Mouse (Mus musculus) kidney, adult 11 months (tissue): ENCODE results near the gene Lim2.
"Not testable (repeated sequence)": the region's sequence is repeated elsewhere in the genome, so short reads cannot be mapped to it uniquely, and the experiment has no call there.

Experiments
- DNase-seq: peaks from one replicate; pipeline ENCODE4 v3.0.0; 2022

The Lim2 gene

DNA sequence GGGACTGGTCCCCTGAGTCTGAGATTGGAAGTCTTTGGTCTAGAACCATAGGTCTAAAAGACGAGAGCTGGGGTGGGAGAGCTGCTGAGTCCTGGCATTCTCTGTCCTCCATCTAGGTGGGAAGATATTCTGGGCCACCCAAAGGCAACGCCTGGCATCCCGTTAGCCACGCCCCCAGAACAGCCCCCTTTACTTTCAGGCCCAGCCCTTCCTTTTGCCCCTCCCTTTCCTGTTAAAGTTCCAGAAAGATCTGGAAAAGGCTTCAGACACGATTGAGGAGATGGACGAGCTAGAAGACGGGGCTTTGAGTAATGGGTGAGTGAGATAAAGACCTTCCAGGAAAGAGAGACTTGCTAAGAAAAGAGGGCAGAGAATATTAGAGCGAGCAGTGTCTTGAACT, at the start of gene Lim2:
Gene Lim2, plus strand, starts transcription at position 265 of the 400 bp plus-strand sequence.
- no peak for DNase-seq

DNA sequence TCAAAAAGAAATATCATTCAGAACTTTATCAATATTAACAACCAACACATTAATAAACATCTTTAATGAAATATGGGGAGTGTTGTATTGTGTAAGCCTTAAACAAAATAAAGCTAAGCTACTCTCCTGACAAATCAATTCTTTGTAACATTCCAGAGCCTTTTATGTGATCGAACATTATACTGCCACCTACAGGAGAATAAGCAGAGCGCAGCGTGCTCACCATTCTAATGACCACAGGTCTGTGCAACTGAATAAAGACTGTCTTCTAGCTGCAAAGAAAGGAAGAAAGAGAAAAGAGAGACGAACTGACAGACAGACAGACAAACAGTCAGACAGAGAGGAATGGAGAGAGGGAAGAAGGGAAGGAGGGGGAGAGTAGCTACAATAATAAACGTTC, 49.2 kb upstream of the Lim2 start:
- DNase-seq: peak; percentile 14

DNA sequence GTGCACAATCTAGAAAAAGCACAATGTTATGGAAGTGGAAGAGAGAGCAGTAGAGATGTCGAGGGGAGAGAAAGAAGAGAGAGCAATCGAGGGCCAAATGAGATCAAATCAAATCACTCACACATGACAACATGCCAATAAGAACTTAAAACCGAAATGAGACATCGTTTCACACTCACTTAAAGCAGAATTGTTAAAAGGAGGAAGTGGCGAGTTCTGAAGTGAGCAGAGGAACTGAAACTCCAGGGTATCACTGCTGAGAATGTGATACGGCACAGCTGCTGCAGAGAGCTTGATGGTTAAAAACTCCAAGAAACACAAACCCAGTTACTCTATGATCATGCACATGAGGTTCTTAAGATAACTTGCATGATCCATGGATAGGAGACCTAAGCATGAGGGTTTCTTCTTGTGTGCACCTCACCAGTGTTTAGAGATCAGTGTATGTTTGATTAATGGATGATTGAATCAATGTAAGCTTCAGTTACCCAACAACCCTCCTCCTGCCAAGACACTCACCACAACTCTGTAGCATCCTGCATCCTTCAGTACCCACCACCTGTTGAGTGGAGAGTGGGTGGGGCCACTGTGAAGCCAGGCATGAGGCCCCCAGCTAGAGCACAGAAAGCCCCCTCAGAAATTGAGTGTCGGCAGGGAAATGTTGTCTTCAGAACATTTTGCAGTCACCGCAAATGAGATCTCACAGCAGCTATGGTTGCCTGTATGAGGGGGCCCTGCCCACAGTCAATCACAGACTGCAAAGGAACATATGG, 34.9 kb upstream of the Lim2 start:
- DNase-seq: no peak

DNA sequence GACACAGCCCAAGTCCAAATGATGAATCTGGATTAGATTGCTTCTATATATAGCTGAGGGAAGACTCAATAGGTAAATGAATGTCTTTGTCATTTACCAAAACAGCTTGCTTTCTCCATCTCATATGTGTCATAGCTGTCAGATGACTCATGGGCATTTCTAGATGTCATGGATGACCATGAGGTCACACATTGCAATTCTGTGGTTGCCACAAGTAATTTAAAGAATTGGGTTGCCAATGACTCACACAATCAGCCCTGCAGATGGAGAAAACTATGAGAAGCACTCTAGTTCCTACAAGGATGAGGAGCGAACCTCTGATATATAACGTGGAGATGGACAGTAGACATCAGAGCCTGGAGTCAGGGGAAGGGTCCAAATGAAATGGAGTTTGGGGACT, 28.0 kb upstream of the Lim2 start:
- DNase-seq: no peak

DNA sequence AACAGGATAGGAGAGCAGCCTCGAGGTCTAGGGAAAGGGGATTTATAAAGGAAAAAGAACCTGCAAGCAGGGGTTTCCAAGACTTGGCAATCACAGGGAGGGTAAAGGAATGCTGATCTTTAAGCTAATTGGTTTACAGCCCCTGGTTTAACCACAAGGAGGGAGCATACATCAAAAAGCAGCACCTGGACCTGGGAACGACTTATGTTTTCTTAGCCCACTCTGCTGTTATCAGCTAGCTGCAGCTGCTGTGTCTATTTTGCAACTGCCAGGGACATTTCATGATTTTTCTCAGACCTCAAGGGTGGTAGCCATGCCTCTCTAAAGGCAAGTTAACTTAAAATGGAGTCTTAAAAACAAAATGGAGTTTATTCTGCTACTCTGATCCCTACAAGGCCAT, 24.8 kb upstream of the Lim2 start:
- DNase-seq: no peak

DNA sequence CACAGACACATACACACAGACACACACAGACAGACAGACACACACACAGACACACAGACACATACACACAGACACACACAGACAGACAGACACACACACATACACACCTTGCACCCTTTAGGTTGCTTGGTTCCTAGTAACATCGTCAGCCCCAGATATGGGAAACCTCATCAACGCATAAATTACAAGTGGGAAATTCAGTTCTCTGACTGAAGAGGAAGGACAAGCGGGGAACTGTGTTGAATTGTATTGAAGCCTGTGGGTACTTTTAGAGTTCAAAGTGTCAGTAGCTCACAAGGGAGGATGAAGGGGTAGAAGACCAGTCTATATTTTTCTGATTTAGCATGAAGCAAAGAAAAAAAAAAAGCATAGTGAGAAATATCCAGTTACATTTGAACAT, 19.9 kb upstream of the Lim2 start:
- DNase-seq: no peak

DNA sequence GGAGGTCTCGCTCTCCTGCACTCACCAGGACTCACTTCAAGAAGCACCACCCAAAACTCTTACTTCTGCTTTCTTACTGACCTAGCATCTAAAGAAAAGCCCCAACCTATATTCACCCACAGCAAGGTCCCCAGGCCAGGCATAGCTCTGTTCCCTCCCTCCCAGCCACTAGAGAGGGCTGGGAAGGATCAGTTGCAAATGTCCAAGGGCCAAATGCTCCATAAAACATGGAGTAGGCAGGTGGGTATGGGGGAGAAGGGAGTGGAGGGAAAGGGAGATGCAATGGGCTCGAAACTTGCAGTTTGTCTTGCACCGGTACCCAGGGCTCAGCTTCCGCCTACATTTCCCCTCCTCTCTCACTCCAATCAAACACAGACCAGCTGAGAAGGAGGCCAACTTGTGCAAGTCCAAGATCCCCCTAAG, 19.3 kb upstream of the Lim2 start, which contains the start of gene Siglecg:
Gene Siglecg, plus strand, starts transcription at position 74 of the 423 bp plus-strand sequence.
- DNase-seq: no peak

DNA sequence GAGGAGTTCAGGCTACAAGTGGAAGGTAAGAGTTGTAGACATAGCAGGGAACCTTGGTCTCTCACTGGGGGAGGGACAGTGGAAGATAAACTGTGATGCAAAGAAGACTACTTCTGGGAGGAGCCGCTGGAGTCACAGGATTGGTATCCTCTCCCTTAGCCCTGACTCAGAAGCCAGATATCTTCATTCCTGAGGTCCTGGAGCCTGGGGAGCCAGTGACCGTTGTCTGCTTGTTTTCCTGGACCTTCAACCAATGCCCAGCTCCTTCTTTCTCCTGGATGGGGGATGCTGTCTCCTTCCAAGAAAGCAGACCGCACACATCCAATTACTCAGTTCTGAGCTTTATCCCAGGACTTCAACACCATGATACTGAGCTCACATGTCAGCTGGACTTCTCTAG, 18.4 kb upstream of the Lim2 start:
- DNase-seq: no peak

DNA sequence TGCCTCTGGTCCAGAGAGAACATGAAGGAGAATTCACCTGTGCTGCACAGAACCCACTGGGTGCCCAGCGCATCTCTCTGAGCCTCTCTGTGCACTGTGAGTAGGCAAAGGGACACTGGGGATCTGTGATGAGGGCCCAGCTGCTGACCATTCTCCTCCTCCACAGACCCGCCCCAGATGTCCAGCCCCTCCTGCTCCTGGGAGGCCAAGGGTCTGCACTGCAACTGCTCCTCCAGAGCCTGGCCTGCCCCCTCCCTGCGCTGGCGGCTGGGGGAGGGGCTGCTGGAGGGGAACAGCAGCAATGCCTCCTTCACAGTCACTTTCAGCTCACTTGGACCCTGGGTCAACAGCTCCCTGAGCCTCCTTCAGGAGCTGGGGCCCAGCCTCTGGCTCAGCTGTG, 15.7 kb upstream of the Lim2 start:
- not testable (repeated sequence) for DNase-seq

DNA sequence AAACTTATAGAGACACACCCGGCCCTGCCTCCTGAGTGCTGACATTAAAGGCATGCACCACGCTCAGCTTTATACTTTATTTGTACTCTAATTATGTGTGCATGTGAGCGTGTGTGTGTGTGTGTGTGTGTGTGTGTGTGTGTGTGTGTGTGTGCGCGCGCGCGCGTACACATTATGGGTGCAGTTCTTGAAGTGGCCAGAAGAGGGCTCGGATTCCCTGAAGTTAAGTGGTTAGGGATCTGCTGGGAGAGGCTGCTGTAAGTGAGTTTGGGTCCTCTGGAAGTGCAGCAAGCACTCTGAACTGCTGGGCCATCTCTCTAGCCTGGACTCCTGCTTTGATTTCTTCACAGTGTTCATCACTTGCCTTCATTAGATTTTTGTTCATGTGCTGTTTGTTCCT, 10.2 kb upstream of the Lim2 start:
- DNase-seq: no peak

DNA sequence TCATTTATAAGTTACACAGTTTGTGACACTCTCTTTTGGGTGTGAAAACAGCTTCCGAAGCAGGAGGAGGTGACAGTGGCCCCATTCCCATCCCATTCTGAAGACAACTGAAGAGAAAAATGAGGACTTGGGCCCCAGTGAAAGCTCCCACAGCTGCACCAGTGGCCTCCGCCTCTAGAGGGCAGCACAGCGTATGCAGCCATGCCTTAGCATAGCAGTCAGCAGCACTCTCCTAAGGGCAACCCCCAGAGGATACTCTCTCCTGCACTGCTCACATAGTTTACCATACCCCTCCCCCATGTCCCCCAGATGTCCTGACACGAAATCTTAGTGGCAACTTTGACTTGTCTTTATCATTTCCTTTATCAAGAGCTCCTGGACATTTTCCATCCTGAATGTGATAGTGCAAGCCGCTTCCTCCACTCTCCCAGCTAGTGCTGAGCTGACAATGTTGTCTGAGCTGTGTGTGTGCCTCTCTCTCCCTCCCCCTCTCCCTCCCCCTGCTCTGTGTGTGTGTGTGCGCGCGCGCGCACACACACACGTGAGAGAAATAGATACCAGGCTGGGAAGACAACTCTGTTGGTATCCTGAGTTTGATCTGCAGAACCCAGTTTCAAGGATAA, 4.4 kb upstream of the Lim2 start:
- peak; percentile 76 for DNase-seq

DNA sequence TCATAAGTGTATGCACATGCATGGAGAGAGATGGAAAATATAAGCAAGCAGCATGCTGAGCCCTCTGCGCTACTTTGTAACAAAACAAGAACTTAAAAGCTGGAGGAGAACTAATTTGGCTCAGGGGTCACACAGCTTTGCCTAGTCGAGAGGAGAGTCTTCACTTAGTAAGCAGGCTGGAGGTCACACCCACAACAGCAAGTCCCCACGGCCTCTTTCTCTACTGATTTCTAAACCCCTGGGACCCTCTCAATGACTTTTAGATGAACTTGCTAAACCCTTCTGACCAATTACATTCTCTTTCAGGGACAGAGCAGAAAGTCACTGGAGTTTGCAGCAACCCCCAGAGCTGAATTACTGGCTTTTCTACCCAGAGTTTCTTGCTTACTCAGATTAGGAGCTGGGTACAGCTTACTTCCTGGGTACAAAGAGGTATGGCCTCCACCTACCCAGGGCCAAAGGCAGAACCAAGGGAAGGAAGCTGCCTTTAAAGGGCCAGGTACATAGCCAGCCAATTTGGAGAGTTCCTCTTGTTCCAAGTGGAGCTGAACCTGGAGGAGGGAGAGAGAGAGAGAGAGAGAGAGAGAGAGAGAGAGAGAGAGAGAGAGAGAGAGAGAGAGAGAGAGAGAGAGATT, 3.4 kb upstream of the Lim2 start:
- DNase-seq: no peak

DNA sequence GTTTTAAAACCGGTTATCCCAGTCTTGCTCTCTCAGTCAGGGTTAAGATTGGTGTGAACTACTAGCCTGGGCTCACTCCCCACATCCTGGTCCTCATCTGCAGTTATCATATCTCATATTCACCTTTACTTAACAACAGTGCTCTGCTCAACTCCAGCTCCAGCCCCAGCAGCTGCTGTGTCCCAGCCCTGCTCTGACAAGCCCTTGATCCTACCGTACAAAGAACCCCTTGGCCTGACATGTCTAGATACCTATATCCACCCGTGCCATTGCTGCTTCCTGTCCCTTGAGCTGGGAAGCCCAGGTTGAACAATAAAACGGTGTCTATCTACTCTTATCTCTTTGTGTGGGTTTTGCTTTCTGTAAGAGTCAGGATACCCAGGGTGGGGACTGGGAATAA, 2.0 kb downstream of the Lim2 start:
- DNase-seq: no peak

DNA sequence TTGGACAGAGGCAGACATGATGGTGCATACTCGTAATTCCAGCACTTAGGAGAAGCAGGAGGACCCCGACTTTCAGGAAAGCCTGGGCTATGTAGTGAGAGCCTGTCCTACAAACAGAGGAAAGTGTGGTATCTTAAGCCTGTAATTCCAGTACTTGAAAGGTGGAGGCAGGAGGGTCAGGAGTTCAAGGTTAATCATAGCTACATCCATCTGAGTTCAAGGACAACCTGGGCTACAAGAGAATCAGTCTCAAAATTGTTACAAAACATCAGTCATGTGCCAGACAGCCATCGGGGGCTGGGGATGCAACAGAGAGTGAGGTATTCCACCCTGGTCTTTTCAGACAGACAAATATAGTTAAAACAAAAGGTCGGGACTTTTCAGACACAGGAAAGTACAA, 5.4 kb downstream of the Lim2 start:
- DNase-seq: no peak

DNA sequence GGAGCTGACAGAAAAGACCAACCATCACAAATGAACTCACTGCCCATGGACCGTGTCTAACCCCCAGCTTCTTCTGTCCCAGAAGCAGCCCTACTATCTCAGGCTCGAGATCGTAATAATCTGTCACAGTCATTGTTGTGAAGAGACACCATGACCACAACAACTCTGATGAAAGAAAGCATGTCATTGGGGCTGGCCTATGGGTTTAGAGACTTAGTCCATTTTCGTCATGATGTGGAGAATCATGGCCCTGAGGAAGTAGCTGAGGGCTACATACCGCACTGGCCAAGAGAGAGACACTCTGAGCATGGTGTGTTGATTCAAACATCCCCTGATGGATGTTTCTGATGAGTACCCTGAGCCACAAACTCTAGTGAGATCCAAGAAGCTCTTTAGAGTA, 7.2 kb downstream of the Lim2 start:
- DNase-seq: no peak

DNA sequence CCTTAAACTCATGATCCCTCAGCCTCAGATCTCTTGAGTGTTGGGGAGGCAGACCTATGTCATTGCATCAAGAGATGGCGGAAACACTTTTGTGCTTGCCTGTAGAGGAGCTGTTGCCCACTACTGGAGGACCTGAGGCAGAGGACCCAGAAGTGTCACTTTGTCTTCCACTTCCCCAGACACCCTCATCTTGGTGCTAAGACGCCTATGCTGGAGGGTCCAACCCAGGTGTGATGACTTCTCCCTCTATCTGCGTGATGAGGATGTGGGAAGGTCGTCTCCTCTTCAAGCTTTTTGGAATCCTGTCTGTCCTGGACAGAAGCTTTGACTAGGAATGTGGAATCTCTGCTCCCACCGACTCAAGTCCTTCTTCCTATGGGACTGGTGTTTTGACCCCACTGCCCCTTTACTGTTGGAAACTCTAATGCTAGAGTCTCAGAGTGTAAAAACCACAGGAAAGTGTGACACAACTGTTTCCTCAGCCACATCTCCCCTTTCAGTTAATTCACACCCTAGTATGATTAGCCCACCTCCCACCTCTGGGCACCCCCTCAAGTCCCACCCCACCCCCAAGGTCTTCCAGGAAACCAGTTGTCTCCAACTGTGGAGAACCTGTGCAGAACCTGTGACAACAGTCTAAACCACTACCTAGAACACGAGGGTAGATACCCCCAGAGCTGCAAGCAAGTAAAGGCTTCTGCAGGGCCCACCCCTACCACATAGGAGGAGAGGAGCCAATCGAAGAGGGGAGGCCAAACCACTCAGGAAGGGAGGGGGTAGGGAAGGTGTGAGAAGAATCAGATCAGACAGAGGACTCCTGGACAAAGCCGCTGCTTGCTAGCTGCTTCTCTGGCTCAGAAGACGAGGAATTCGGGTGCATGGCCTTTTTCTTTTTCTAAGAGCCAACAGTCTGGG, 9.1 kb downstream of the Lim2 start, which contains the start of gene Nkg7:
Gene Nkg7, plus strand, starts transcription at position 733 of the 915 bp plus-strand sequence.
- no peak for DNase-seq

DNA sequence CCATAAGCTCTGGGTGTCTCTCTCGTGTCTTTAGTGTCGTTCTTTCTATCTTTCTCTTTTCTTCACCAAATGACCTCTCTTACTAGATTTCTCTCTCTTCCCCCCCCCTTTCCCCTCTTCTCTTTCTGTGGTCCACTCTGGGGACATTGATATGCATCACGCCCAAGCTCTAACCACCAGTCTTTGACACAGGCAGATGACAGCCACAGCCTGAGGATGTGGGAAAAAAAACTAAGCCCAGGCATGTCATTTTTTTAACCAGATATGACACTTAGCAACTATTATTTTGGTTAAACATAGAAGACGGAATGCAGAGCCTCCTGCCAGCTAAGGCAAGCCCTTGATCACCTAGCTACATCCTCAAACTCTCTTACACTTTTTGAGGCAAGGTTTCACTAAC, 11.1 kb downstream of the Lim2 start:
- DNase-seq: no peak

DNA sequence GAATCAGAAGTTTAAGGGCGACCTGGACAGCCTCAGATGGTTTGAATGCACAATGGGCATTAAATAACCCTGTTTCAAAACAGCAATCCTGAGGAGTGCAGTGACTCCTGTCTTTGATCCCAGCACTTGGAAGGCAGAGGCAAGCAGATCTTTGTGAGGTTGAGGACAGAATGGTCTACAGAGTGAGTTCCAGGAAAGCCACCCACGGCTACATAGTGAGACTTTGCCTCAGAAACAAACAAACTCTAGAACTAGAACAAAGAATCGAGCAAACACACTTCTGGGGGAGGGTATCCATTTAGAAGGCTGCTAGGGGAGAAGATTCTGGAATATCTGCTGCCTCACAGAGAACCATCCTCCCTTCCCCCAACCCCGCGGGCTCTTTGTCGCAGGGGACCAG, 13.0 kb downstream of the Lim2 start, which contains the start of gene Cldnd2:
Gene Cldnd2, plus strand, starts transcription at position 301 of the 400 bp plus-strand sequence.
- DNase-seq: no peak

DNA sequence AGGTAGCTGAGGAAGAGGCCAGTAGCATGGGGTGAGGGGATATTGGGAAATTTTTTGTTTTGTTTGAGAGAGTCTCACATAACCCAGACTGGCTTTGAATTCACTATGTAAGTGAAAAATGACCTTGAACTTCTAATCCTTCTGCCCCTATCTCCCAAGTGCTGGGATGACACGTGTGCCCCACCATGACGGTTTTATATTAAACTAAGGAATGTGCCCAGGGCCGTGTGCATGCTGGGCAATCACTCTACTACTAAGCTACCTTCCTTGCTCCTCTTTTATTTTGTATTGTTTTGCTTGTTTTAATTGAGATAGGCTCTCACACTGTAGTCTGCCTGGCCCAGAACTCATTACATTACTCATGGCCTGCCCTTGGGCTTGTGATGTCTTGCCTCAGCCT, 13.6 kb downstream of the Lim2 start:
- DNase-seq: peak; percentile 61

DNA sequence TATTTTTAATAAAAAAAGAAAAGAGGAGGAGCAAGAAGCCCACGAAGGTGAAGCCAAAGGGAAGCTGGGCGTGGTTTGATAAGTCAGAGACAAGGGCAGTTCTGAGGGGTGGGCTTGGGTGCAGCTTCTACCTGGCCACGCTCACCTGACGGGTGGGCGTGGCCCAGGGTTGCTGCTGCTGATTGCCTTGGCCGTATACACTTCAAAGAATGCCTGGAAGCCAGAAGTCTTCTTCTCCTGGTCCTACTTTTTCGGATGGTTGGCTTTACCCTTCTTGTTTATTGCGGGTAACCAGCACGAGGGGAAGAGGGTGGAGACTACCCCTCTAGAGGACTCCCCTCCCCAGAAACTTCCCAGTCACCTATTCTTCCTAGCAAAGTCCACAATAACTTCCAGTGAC, 15.2 kb downstream of the Lim2 start:
- no peak for DNase-seq

DNA sequence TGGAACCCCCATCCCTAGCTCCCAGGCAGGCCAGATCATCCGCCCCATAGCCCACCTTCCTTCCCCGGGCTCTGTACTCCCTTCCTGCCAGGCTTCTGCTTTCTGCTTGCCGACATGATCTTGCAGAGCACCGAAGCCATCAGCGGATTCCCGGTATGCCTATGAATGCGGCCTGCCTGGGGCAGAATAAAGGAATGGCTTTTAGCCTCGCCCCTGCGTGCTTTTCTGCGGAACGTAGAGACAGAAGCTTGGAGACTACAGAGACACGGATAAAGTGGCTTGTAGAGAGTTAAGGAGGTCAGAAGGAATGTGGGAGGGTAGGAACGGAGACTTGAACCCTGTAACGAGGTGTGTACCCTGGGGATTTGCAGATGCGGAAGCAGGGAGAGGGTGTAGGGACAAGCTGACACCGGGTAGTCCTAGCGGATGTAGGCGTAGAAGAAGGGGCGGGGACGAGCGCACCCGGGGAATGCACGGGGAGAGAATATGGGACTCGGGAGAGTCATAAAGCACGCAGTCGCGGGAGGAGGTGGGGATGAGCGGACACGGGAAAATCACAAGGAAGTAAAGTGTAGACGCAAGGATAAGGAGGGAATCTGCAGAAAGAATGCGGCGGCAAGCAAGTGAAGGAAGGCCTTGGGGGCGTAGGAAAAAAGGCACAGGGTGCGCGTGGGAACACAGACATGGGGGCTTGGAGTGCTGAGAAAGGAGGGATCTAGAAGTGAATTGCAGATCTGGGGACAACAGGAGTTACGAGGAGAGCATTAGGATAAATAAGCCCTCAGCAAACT, 15.9 kb downstream of the Lim2 start:
- DNase-seq: peak; percentile 88

DNA sequence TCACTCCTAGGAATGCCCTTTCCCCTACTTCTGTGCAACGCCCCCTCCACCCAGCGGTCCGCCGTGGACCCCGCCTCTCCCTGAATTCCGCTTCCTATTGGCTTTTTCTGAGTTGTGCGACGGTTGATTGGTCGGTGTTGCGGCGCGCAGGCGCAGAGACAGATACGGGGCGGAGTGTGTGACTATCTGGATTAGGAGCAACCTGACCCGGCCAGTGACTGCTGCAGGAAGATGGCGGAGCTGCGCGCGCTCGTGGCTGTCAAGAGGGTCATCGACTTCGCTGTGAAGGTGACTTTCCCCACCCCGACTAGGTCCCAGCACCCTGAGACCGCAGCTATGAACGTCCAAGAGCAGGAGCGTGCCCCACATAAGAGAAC, 16.4 kb downstream of the Lim2 start, which contains the start of the genes Etfb and Gm45233:
Gene Etfb, plus strand, starts transcription at position 167 of the 377 bp plus-strand sequence.
Gene Gm45233, plus strand, starts transcription at position 212 of the 377 bp plus-strand sequence.
- peak; percentile 98 for DNase-seq
